ENCODE assay signal across 8 mouse cellular contexts in genomic region chr9:43959541-43959940, GRCm38 (mm10).
DNase-seq lines count a peak whose midpoint lies in the region; ATAC-seq and TF ChIP-seq lines count a peak whose summit lies in the region.

No protein-coding gene starts in this region.

- peaks cover 3% of the 10 kb centered on the region; the same call in 1 of the 2 replicates for H3K27me3 ChIP-seq in forebrain, embryonic 11.5 days (ENCODE audit: control insufficient read depth, insufficient read depth, low read length)
- peaks cover 18% of the 10 kb centered on the region; the same call in 1 of the 2 replicates for H3K27me3 ChIP-seq in forebrain, embryonic 15.5 days
- peaks cover 3% of the 10 kb centered on the region; the same call in 1 of the 2 replicates for H3K27me3 ChIP-seq in midbrain, embryonic 10.5 days (ENCODE audit: low read depth, poor library complexity, severe bottlenecking)
- peaks cover 3% of the 10 kb centered on the region; the same call in 1 of the 2 replicates for H3K27me3 ChIP-seq in midbrain, embryonic 15.5 days (replicated peaks)
- no peaks in the 10 kb centered on the region for H3K27me3 ChIP-seq in midbrain, postnatal 0 days (ENCODE audit: insufficient read depth, low read length)

- H3K4me2 ChIP-seq in forebrain, embryonic 11.5 days (ENCODE audit: low read depth, low read length, severe bottlenecking): no peak overlapping the region
- no peak overlapping the region for H3K4me2 ChIP-seq in forebrain, embryonic 15.5 days (replicated peaks)
- H3K4me2 ChIP-seq in midbrain, embryonic 15.5 days: no peak overlapping the region
- H3K4me2 ChIP-seq in midbrain, postnatal 0 days (ENCODE audit: low read depth, low read length, poor library complexity, severe bottlenecking): no peak overlapping the region

- no peak for TF ChIP-seq CTCF in midbrain, postnatal 0 days (IDR thresholded peaks at IDR 0.05)

- no peaks in the 10 kb centered on the region for H3K36me3 ChIP-seq in forebrain, embryonic 11.5 days (ENCODE audit: control insufficient read depth, insufficient read depth, low read length)
- H3K36me3 ChIP-seq in forebrain, embryonic 15.5 days: no peaks in the 10 kb centered on the region
- H3K36me3 ChIP-seq in midbrain, embryonic 10.5 days: no peaks in the 10 kb centered on the region
- no peaks in the 10 kb centered on the region for H3K36me3 ChIP-seq in midbrain, embryonic 15.5 days (replicated peaks)
- no peaks in the 10 kb centered on the region for H3K36me3 ChIP-seq in midbrain, postnatal 0 days (ENCODE audit: insufficient read depth, low read length)

- H3K27ac ChIP-seq in forebrain, embryonic 11.5 days (ENCODE audit: low read depth, low read length): no peak overlapping the region
- H3K27ac ChIP-seq in forebrain, embryonic 15.5 days (replicated peaks): no peak overlapping the region
- H3K27ac ChIP-seq in midbrain, embryonic 10.5 days (replicated peaks): no peak overlapping the region
- no peak overlapping the region for H3K27ac ChIP-seq in midbrain, embryonic 15.5 days
- no peak overlapping the region for H3K27ac ChIP-seq in midbrain, postnatal 0 days (ENCODE audit: low read depth, low read length)

- peaks cover 4% of the 10 kb centered on the region for H3K4me1 ChIP-seq in forebrain, embryonic 11.5 days (replicated peaks; ENCODE audit: control insufficient read depth, insufficient read depth, low read length)
- peaks cover 27% of the 10 kb centered on the region for H3K4me1 ChIP-seq in forebrain, embryonic 15.5 days
- peaks cover 3% of the 10 kb centered on the region; the same call in 1 of the 2 replicates for H3K4me1 ChIP-seq in midbrain, embryonic 10.5 days
- H3K4me1 ChIP-seq in midbrain, embryonic 15.5 days: peaks cover 13% of the 10 kb centered on the region; the same call in 1 of the 2 replicates
- H3K4me1 ChIP-seq in midbrain, postnatal 0 days (ENCODE audit: insufficient read depth, low read length): no peaks in the 10 kb centered on the region

- ATAC-seq in forebrain, embryonic 11.5 days (replicated peaks; ENCODE audit: low FRiP score): no peak
- no peak for ATAC-seq in forebrain, embryonic 15.5 days (replicated peaks)
- no peak for ATAC-seq in midbrain, embryonic 15.5 days (replicated peaks)
- no peak for ATAC-seq in midbrain, postnatal 0 days (ENCODE audit: low FRiP score)
- no peak for ATAC-seq in activated CD4-positive, CD25-positive, alpha-beta regulatory T cell, adult 4 months

- DNase-seq in forebrain, embryonic 11.5 days (ENCODE audit: low spot score): peak; percentile 86
- peak; percentile 65 for DNase-seq in midbrain, embryonic 10.5 days (ENCODE audit: low spot score)
- peak; percentile 60 for DNase-seq in embryo, embryonic 11.5 days (ENCODE audit: low read depth, low spot score)
- peak; percentile 58 for DNase-seq in midbrain, postnatal 0 days (ENCODE audit: low spot score)
- DNase-seq in right cerebral cortex, postnatal 36 days (ENCODE audit: low spot score in 2 of 2): no peak

- WGBS in forebrain, embryonic 11.5 days: 28% methylated on average over 9 of the region's 9 CpGs
- WGBS in forebrain, embryonic 15.5 days: 32% methylated on average over 9 of the region's 9 CpGs
- 26% methylated on average over 9 of the region's 9 CpGs for WGBS in midbrain, embryonic 10.5 days
- 26% methylated on average over 9 of the region's 9 CpGs for WGBS in midbrain, embryonic 15.5 days
- WGBS in midbrain, postnatal 0 days: 29% methylated on average over 9 of the region's 9 CpGs

- no peaks in the 10 kb centered on the region for H3K9me3 ChIP-seq in forebrain, embryonic 11.5 days (ENCODE audit: control insufficient read depth, low read length)
- H3K9me3 ChIP-seq in forebrain, embryonic 15.5 days: no peaks in the 10 kb centered on the region
- no peaks in the 10 kb centered on the region for H3K9me3 ChIP-seq in midbrain, embryonic 10.5 days (replicated peaks)
- H3K9me3 ChIP-seq in midbrain, embryonic 15.5 days: no peaks in the 10 kb centered on the region
- no peaks in the 10 kb centered on the region for H3K9me3 ChIP-seq in midbrain, postnatal 0 days (ENCODE audit: low read length)

- H3K9ac ChIP-seq in forebrain, embryonic 11.5 days (ENCODE audit: low read length): no peak overlapping the region
- H3K9ac ChIP-seq in forebrain, embryonic 15.5 days (replicated peaks): no peak overlapping the region
- H3K9ac ChIP-seq in midbrain, embryonic 15.5 days: no peak overlapping the region
- no peak overlapping the region for H3K9ac ChIP-seq in midbrain, postnatal 0 days (replicated peaks; ENCODE audit: low read length, poor library complexity, severe bottlenecking)

- H3K4me3 ChIP-seq in forebrain, embryonic 11.5 days (ENCODE audit: low read depth, low read length): no peak overlapping the region
- H3K4me3 ChIP-seq in forebrain, embryonic 15.5 days: no peak overlapping the region
- H3K4me3 ChIP-seq in midbrain, embryonic 10.5 days: no peak overlapping the region
- H3K4me3 ChIP-seq in midbrain, embryonic 15.5 days: no peak overlapping the region
- H3K4me3 ChIP-seq in midbrain, postnatal 0 days (ENCODE audit: low read depth, low read length): no peak overlapping the region

Comparison
In these comparisons a context has a peak if more than half of its experiments do, and no peak if none do; other contexts are left out.
1. DNase-seq: peak in forebrain, embryonic 11.5 days (single experiment), midbrain, embryonic 10.5 days (single experiment), embryo, embryonic 11.5 days (single experiment) and midbrain, postnatal 0 days (single experiment); none in right cerebral cortex, postnatal 36 days (0 of 2).